Mouse (Mus musculus): Measurements from ENCODE around the gene Fxyd1. TPM values are rescaled to one million over a fixed set of nuclear protein-coding genes. Genes with fewer than 3 reads are reported as not detected.

The Fxyd1 gene
- polyA plus RNA-seq, 1 experiment from 2014 or later, result 1,006 TPM

- Histone ChIP-seq H3K27me3 (ENCODE audit: control insufficient read depth, insufficient read depth, low read length) (no peaks in the 10 kb centered on the region), H3K9me3 (replicated peaks; ENCODE audit: control insufficient read depth, low read length) (no peaks in the 10 kb centered on the region), H3K4me1 (ENCODE audit: control insufficient read depth, insufficient read depth, low read length) (no peaks in the 10 kb centered on the region), H3K27ac (ENCODE audit: low read length) (no peak overlapping the region), H3K4me3 (ENCODE audit: low read length) (no peak overlapping the region), H3K4me2 (ENCODE audit: low read depth, low read length) (no peak overlapping the region), H3K9ac (ENCODE audit: low read length) (no peak overlapping the region), H3K36me3 (ENCODE audit: control insufficient read depth, insufficient read depth) (no peaks in the 10 kb centered on the region)
- WGBS, result 66% methylated on average over 8 of the region's 8 CpGs
- no peak for ATAC-seq (replicated peaks; ENCODE audit: extremely low read depth, insufficient read depth, low FRiP score)
These were observed 28.4 kb downstream of the Fxyd1 start for GRCm38 (mm10) chr7:31028609-31029008.

DNA sequence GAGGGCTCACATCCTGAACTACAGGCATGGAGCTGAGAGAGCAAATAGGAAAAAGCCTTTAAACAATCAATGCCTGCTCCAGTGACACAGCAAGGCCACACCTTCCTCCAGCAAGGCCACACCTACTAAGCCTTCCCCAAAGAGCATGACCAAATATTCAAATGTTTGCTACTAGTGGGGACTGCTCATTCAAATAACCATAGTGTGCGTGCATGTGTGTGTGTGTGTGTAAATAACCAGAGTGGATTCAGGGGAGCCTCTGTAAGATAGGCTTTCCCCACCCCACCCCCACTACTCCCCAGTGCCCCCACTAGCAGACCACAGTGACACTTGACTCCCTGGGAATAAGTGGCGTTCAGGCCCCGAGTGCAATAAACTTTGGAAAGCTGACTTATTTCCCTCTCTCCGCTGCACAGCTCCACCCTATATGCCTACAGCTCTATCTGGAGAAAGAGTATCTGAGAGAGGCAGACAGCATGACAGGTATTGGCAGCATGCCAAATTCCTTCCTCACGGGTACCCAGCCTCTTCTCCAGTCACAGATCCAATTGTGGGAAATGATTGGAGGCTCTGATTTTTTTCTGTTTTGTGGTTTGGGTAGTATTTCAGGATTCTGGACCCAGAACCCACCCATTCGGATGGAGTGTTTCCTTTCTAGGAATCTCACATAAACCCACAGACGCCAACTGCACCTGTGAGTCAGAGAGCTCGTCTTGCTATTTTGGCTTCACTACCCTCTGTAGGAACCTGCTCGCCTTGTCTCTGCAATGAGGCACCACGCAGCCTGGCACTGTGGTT is 39.7 kb downstream of the Fxyd1 start:
- Histone ChIP-seq H3K9me3 (replicated peaks; ENCODE audit: control insufficient read depth, low read length) (no peaks in the 10 kb centered on the region), H3K27ac (ENCODE audit: low read length) (peak overlapping the region; percentile 36), H3K9ac (ENCODE audit: low read length) (no peak overlapping the region), H3K4me3 (ENCODE audit: low read length) (no peak overlapping the region), H3K4me1 (ENCODE audit: control insufficient read depth, insufficient read depth, low read length) (peaks cover 14% of the 10 kb centered on the region), H3K36me3 (ENCODE audit: control insufficient read depth, insufficient read depth) (no peaks in the 10 kb centered on the region), H3K27me3 (ENCODE audit: control insufficient read depth, insufficient read depth, low read length) (no peaks in the 10 kb centered on the region), H3K4me2 (ENCODE audit: low read depth, low read length) (peak overlapping the region; percentile 35)
- ATAC-seq (replicated peaks; ENCODE audit: extremely low read depth, insufficient read depth, low FRiP score), result peak; percentile 88
- 24% methylated on average over 10 of the region's 10 CpGs for WGBS

DNA sequence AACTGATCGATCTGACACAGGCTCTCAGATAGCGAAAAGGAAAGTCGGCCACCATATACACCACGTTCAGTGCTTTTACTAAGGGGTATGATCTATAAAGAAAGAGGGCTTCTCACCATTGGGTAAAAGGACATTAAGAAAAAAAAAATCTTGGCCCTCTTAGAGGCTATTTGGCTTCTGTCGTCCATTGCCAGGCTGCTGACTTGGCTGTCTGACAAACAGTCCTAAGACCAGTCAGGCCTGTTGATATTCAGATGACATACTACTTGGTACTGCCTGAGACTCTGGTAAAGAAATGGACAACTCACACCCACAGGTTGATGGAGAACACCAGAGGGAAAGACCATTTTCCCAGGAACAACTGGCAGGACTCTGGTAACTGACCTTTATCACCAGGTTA is 44.0 kb downstream of the Fxyd1 start:
- no peaks in the 10 kb centered on the region for H3K27me3 ChIP-seq (ENCODE audit: control insufficient read depth, insufficient read depth, low read length)
- 74% methylated on average over 5 of the region's 5 CpGs for WGBS
- no peak for ATAC-seq (replicated peaks; ENCODE audit: extremely low read depth, insufficient read depth, low FRiP score)

GRCm38 (mm10) chr7:31008889-31009288 is 48.1 kb downstream of the Fxyd1 start:
- H3K27ac ChIP-seq (ENCODE audit: low read length), result no peak overlapping the region
- 71% methylated on average over 3 of the region's 3 CpGs for WGBS
- H3K27me3 ChIP-seq (ENCODE audit: control insufficient read depth, insufficient read depth, low read length), result no peaks in the 10 kb centered on the region
- no peaks in the 10 kb centered on the region for H3K4me1 ChIP-seq (ENCODE audit: control insufficient read depth, insufficient read depth, low read length)
- no peaks in the 10 kb centered on the region for H3K9me3 ChIP-seq (replicated peaks; ENCODE audit: control insufficient read depth, low read length)
- H3K36me3 ChIP-seq (ENCODE audit: control insufficient read depth, insufficient read depth), result no peaks in the 10 kb centered on the region
- H3K4me3 ChIP-seq (ENCODE audit: low read length), result no peak overlapping the region
- H3K4me2 ChIP-seq (ENCODE audit: low read depth, low read length), result no peak overlapping the region
- H3K9ac ChIP-seq (ENCODE audit: low read length), result no peak overlapping the region
- ATAC-seq (replicated peaks; ENCODE audit: extremely low read depth, insufficient read depth, low FRiP score), result no peak

More for the DNA sequence above, 44.0 kb downstream of the Fxyd1 start:
- Histone ChIP-seq H3K4me2 (ENCODE audit: low read depth, low read length) (no peak overlapping the region), H3K9ac (ENCODE audit: low read length) (no peak overlapping the region), H3K36me3 (ENCODE audit: control insufficient read depth, insufficient read depth) (no peaks in the 10 kb centered on the region), H3K4me3 (ENCODE audit: low read length) (no peak overlapping the region), H3K27ac (ENCODE audit: low read length) (no peak overlapping the region), H3K4me1 (ENCODE audit: control insufficient read depth, insufficient read depth, low read length) (peaks cover 14% of the 10 kb centered on the region), H3K9me3 (replicated peaks; ENCODE audit: control insufficient read depth, low read length) (no peaks in the 10 kb centered on the region)

DNA sequence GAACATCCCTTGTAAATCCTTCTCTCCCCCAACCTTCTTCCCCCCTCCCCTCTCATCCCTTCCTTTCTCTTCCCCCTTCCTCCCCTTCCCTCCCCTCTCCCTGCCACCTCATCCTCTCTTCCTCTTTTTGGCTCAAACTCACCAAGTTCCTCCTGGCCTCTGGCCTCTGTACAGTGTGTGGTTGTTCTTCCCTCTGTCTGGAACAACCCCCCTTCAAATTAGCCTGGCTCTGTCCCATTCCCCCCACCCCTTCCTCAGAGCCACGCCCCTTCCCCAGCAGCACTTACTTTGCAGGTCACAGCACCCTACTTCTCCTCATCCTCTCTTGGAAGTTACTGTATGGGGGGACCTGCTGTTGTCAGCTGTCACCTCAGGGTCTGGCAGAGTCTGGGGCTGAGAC is 48.8 kb downstream of the Fxyd1 start:
- ATAC-seq (replicated peaks; ENCODE audit: extremely low read depth, insufficient read depth, low FRiP score), result no peak
- H3K27ac ChIP-seq (ENCODE audit: low read length), result no peak overlapping the region
- whole genome bisulfite sequencing, result 47% methylated on average over 1 of the region's 1 CpGs

DNA sequence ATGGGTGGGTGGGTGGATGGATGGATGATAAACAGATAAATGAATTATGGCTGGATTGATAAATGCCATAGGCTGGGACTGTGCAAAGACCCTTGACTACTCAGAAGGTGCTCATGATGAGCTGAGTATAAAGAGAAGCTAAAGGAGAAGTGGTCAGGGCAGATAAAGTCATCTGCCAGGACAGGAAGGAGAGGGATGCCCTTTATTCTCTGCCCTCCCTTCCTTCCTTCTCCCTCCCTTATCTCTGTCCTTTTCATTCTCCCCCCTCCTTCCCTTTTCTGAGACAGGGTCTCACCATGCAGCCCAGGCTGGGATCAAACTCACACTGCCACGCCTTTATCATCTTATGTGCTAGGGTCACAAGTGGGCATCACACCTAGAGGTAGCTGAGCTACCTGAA is 49.2 kb downstream of the Fxyd1 start:
- WGBS, result 73% methylated on average over 1 of the region's 1 CpGs
- H3K4me1 ChIP-seq (ENCODE audit: control insufficient read depth, insufficient read depth, low read length), result no peaks in the 10 kb centered on the region
- H3K27me3 ChIP-seq (ENCODE audit: control insufficient read depth, insufficient read depth, low read length), result no peaks in the 10 kb centered on the region
- no peak overlapping the region for H3K9ac ChIP-seq (ENCODE audit: low read length)
- H3K9me3 ChIP-seq (replicated peaks; ENCODE audit: control insufficient read depth, low read length), result no peaks in the 10 kb centered on the region
- H3K4me3 ChIP-seq (ENCODE audit: low read length), result no peak overlapping the region
- H3K27ac ChIP-seq (ENCODE audit: low read length), result no peak overlapping the region
- no peak for ATAC-seq (replicated peaks; ENCODE audit: extremely low read depth, insufficient read depth, low FRiP score)
- H3K4me2 ChIP-seq (ENCODE audit: low read depth, low read length), result no peak overlapping the region
- no peaks in the 10 kb centered on the region for H3K36me3 ChIP-seq (ENCODE audit: control insufficient read depth, insufficient read depth)

More for the DNA sequence above, 48.8 kb downstream of the Fxyd1 start:
- Histone ChIP-seq H3K4me1 (ENCODE audit: control insufficient read depth, insufficient read depth, low read length) (no peaks in the 10 kb centered on the region), H3K4me2 (ENCODE audit: low read depth, low read length) (no peak overlapping the region), H3K4me3 (ENCODE audit: low read length) (no peak overlapping the region), H3K9me3 (replicated peaks; ENCODE audit: control insufficient read depth, low read length) (no peaks in the 10 kb centered on the region), H3K36me3 (ENCODE audit: control insufficient read depth, insufficient read depth) (no peaks in the 10 kb centered on the region), H3K27me3 (ENCODE audit: control insufficient read depth, insufficient read depth, low read length) (no peaks in the 10 kb centered on the region), H3K9ac (ENCODE audit: low read length) (no peak overlapping the region)

DNA sequence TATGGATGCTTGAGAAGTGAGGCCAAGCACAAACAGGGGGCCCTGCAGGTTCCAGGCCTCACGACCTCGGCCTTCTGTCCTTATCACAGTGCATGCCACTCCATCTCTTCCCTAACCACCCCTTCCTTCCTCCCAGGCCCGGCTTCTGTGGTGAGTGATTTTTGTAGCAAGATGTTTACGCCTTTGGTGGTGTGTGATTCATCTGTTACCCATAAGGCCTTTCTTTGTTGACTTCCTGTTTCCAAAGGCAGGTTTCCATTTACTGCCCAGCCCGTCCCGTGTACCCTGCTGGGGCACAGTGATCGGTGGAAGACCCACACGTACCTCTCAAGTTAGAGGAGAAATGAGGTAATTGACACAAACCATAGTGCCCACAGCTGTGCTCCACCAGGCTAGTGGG is 54.3 kb downstream of the Fxyd1 start:
- WGBS, result 41% methylated on average over 8 of the region's 8 CpGs
- Histone ChIP-seq H3K36me3 (ENCODE audit: control insufficient read depth, insufficient read depth) (no peaks in the 10 kb centered on the region), H3K9ac (ENCODE audit: low read length) (no peak overlapping the region), H3K4me3 (ENCODE audit: low read length) (no peak overlapping the region), H3K27me3 (ENCODE audit: control insufficient read depth, insufficient read depth, low read length) (no peaks in the 10 kb centered on the region), H3K4me2 (ENCODE audit: low read depth, low read length) (no peak overlapping the region), H3K4me1 (ENCODE audit: control insufficient read depth, insufficient read depth, low read length) (peaks cover 16% of the 10 kb centered on the region), H3K27ac (ENCODE audit: low read length) (peak overlapping the region; percentile 19), H3K9me3 (replicated peaks; ENCODE audit: control insufficient read depth, low read length) (no peaks in the 10 kb centered on the region)
- ATAC-seq (replicated peaks; ENCODE audit: extremely low read depth, insufficient read depth, low FRiP score), result no peak; the same call in 1 of the 2 replicates

Small RNA genes within 50 kb of the gene (microRNA-seq; reads per million reads assigned to microRNA genes)
- gene Mir7050, result not detected

Other genes starting within 250 kb of the Fxyd1 start
- gene Ffar2, start 233.4 kb downstream of the Fxyd1 start, polyA plus RNA-seq (2015; fragmentation: Nextera tagmentation; extraction: Ambion mirVana), result 0.26 and 0.45 TPM in 2 replicates
- gene Ffar3, start 201.0 kb downstream of the Fxyd1 start, polyA plus RNA-seq (2015; fragmentation: Nextera tagmentation; extraction: Ambion mirVana), result 0.10 TPM in 1 of 2 replicates, not detected in the other
- gene Ffar1, start 195.6 kb downstream of the Fxyd1 start, polyA plus RNA-seq (2015; fragmentation: Nextera tagmentation; extraction: Ambion mirVana), result 0.04 TPM in 1 of 2 replicates, not detected in the other
- gene Cd22, start 176.9 kb downstream of the Fxyd1 start, polyA plus RNA-seq (2015; fragmentation: Nextera tagmentation; extraction: Ambion mirVana), result 0.14 and 0.24 TPM in 2 replicates
- gene Mag, start 142.3 kb downstream of the Fxyd1 start, polyA plus RNA-seq (2015; fragmentation: Nextera tagmentation; extraction: Ambion mirVana), result 0.24 TPM in 1 of 2 replicates, not detected in the other
- gene Hamp2, start 132.5 kb downstream of the Fxyd1 start, polyA plus RNA-seq (2015; fragmentation: Nextera tagmentation; extraction: Ambion mirVana), result not detected in 2 replicates
- gene Hamp, start 113.2 kb downstream of the Fxyd1 start, polyA plus RNA-seq (2015; fragmentation: Nextera tagmentation; extraction: Ambion mirVana), result not detected in 2 replicates
- 15.5 and 16.6 TPM in 2 replicates for gene Usf2, start 100.4 kb downstream of the Fxyd1 start, polyA plus RNA-seq (2015; fragmentation: Nextera tagmentation; extraction: Ambion mirVana)
- 10.8 and 14.5 TPM in 2 replicates for gene Lsr, start 83.7 kb downstream of the Fxyd1 start, polyA plus RNA-seq (2015; fragmentation: Nextera tagmentation; extraction: Ambion mirVana)
- gene Fam187b, start 83.4 kb downstream of the Fxyd1 start, polyA plus RNA-seq (2015; fragmentation: Nextera tagmentation; extraction: Ambion mirVana), result 0.70 and 0.90 TPM in 2 replicates
- 44.7 and 46.7 TPM in 2 replicates for gene Fxyd5, start 14.7 kb downstream of the Fxyd1 start, polyA plus RNA-seq (2015; fragmentation: Nextera tagmentation; extraction: Ambion mirVana)
- gene Fxyd7, start 5.7 kb downstream of the Fxyd1 start, polyA plus RNA-seq (2015; fragmentation: Nextera tagmentation; extraction: Ambion mirVana), result 1.1 TPM in 2 replicates
- gene Lgi4, start 2.1 kb upstream of the Fxyd1 start, polyA plus RNA-seq (2015; fragmentation: Nextera tagmentation; extraction: Ambion mirVana), result 0.09 and 0.11 TPM in 2 replicates
- 8.0 and 10.1 TPM in 2 replicates for gene Fxyd3, start 19.5 kb upstream of the Fxyd1 start, polyA plus RNA-seq (2015; fragmentation: Nextera tagmentation; extraction: Ambion mirVana)
- gene Hpn, start 58.1 kb upstream of the Fxyd1 start, polyA plus RNA-seq (2015; fragmentation: Nextera tagmentation; extraction: Ambion mirVana), result 2.6 and 3.1 TPM in 2 replicates
- 2.8 and 3.5 TPM in 2 replicates for gene Scn1b, start 69.8 kb upstream of the Fxyd1 start, polyA plus RNA-seq (2015; fragmentation: Nextera tagmentation; extraction: Ambion mirVana)
- 53.1 and 58.0 TPM in 2 replicates for gene Gramd1a, start 98.7 kb upstream of the Fxyd1 start, polyA plus RNA-seq (2015; fragmentation: Nextera tagmentation; extraction: Ambion mirVana)
- gene Scgb2b2, start 233.3 kb upstream of the Fxyd1 start, polyA plus RNA-seq (2015; fragmentation: Nextera tagmentation; extraction: Ambion mirVana), result not detected in 2 replicates
- gene Scgb1b2, start 234.6 kb upstream of the Fxyd1 start, polyA plus RNA-seq (2015; fragmentation: Nextera tagmentation; extraction: Ambion mirVana), result not detected in 2 replicates